Comparison of ENCODE assay signal across 9 mouse cellular contexts in the genomic region with DNA sequence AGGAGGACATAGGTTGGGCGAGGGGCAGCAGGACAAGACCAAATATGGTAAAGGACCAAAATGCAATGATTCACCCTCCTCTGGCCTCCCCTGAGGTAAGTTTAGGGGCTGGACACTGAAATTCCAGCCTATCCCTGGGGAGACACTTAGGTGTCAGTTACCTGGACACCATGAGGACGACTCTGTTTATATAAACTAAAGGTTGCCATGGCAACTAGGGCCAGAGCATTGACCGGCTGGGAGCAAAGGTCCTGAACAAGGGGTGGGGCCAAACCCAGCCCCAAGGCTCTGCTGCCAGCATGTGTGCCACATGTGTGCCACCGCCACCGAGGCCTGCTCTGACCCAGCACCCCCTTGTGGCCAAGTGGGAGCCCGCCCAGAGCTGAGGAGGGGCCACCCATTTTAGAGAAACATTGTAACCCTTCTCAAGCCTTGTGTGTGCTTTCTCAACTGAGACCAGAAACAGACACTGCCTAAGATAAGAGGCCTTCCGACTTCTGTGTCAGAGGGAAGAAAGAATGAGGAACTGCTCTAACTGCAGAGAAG. TPM values are rescaled to one million over a fixed set of nuclear protein-coding genes. Genes with fewer than 3 reads are reported as not detected.
A peak's percentile ranks its signal among the peaks of the same experiment; 100 is the strongest.
DNase-seq lines count a peak whose midpoint lies in the region; ATAC-seq and TF ChIP-seq lines count a peak whose summit lies in the region.
"Had no signal": no experiment of that assay in that cellular context is flagged by ENCODE, and none has a peak within 500 bp of the region (broad histone marks: within the 10 kb centered on the region; RNA-seq: fewer than 3 reads in every experiment).

No protein-coding gene starts in this region.

- H3K4me3 ChIP-seq in heart, postnatal 0 days (ENCODE audit: low read depth, low read length), result no peak overlapping the region
- H3K4me3 ChIP-seq in myocyte, result no peak overlapping the region
- no peak overlapping the region for H3K4me3 ChIP-seq in forebrain, embryonic 11.5 days (ENCODE audit: low read depth, low read length)
- H3K4me3 ChIP-seq in heart, embryonic 11.5 days (ENCODE audit: low read depth, low read length), result no peak overlapping the region
- H3K4me3 ChIP-seq: limb, embryonic 15.5 days had no signal

- H3K27me3 ChIP-seq in heart, postnatal 0 days (ENCODE audit: control insufficient read depth, insufficient read depth, low read length), result no peaks in the 10 kb centered on the region
- H3K27me3 ChIP-seq in myocyte (ENCODE audit: control insufficient read depth, insufficient read depth, insufficient read length), result no peaks in the 10 kb centered on the region
- H3K27me3 ChIP-seq in forebrain, embryonic 11.5 days (ENCODE audit: control insufficient read depth, insufficient read depth, low read length), result no peaks in the 10 kb centered on the region
- H3K27me3 ChIP-seq in heart, embryonic 11.5 days (ENCODE audit: control insufficient read depth, insufficient read depth, low read length), result no peaks in the 10 kb centered on the region

- H3K36me3 ChIP-seq in heart, postnatal 0 days (replicated peaks; ENCODE audit: control insufficient read depth, insufficient read depth, low read length), result no peaks in the 10 kb centered on the region
- H3K36me3 ChIP-seq in myocyte (ENCODE audit: control insufficient read depth, insufficient read depth), result no peaks in the 10 kb centered on the region
- H3K36me3 ChIP-seq in forebrain, embryonic 11.5 days (ENCODE audit: control insufficient read depth, insufficient read depth, low read length), result no peaks in the 10 kb centered on the region
- H3K36me3 ChIP-seq in heart, embryonic 11.5 days (ENCODE audit: control insufficient read depth, insufficient read depth, low read length), result no peaks in the 10 kb centered on the region
- H3K36me3 ChIP-seq: limb, embryonic 15.5 days had no signal

- DNase-seq in heart, postnatal 0 days (ENCODE audit: low spot score), result no peak
- DNase-seq in heart, postnatal 14 days, result no peak
- peak; percentile 70 to 84 for DNase-seq in kidney, postnatal 4 days
- no peak for DNase-seq in forebrain, embryonic 11.5 days (ENCODE audit: low spot score)
- DNase-seq in layer of hippocampus, adult 18-20 months (ENCODE audit: low spot score in 2 of 2), result no peak

- no peak overlapping the region for H3ac ChIP-seq in myocyte (ENCODE audit: control insufficient read depth, insufficient read length)

- H3K4me2 ChIP-seq in heart, postnatal 0 days (ENCODE audit: low read depth, low read length), result no peak overlapping the region
- no peak overlapping the region for H3K4me2 ChIP-seq in myocyte (ENCODE audit: low read depth)
- H3K4me2 ChIP-seq in forebrain, embryonic 11.5 days (ENCODE audit: low read depth, low read length, severe bottlenecking), result no peak overlapping the region
- no peak overlapping the region for H3K4me2 ChIP-seq in heart, embryonic 11.5 days
- H3K4me2 ChIP-seq: limb, embryonic 15.5 days had no signal

- peak; percentile 19; the same call in 1 of the 2 replicates for TF ChIP-seq CTCF in heart, postnatal 0 days (IDR thresholded peaks at IDR 0.05; ENCODE audit: low read depth)

- H3K4me1 ChIP-seq in heart, postnatal 0 days (ENCODE audit: control insufficient read depth, insufficient read depth), result peaks cover 6% of the 10 kb centered on the region; the same call in 1 of the 2 replicates
- H3K4me1 ChIP-seq in forebrain, embryonic 11.5 days (replicated peaks; ENCODE audit: control insufficient read depth, insufficient read depth, low read length), result no peaks in the 10 kb centered on the region
- peaks cover 24% of the 10 kb centered on the region for H3K4me1 ChIP-seq in heart, embryonic 11.5 days (ENCODE audit: control insufficient read depth, insufficient read depth, low read length)

- H3K9me3 ChIP-seq in heart, postnatal 0 days (replicated peaks; ENCODE audit: control insufficient read depth, low read length), result no peaks in the 10 kb centered on the region
- no peaks in the 10 kb centered on the region for H3K9me3 ChIP-seq in forebrain, embryonic 11.5 days (ENCODE audit: control insufficient read depth, low read length)
- no peaks in the 10 kb centered on the region for H3K9me3 ChIP-seq in heart, embryonic 11.5 days (replicated peaks; ENCODE audit: control insufficient read depth, low read length)
- H3K9me3 ChIP-seq: limb, embryonic 15.5 days had no signal

- intact Hi-C loops in heart, postnatal 14 days (cut with DNase I), result no loop called here

- ATAC-seq in heart, postnatal 0 days (ENCODE audit: insufficient read depth, low read depth), result no peak
- ATAC-seq in common myeloid progenitor, adult 5-6 weeks (replicated peaks; ENCODE audit: low read depth, poor library complexity, severe bottlenecking), result peak; percentile 91
- ATAC-seq in forebrain, embryonic 11.5 days (replicated peaks; ENCODE audit: low FRiP score), result no peak
- no peak for ATAC-seq in heart, embryonic 11.5 days (replicated peaks; ENCODE audit: insufficient number of reproducible peaks, low FRiP score, low TSS enrichment)

- TF ChIP-seq EP300 in heart, postnatal 0 days (IDR thresholded peaks at IDR 0.05; ENCODE audit: low read depth), result no peak

- H3K79me2 ChIP-seq in myocyte (ENCODE audit: control insufficient read depth, insufficient read depth), result no peaks in the 10 kb centered on the region

- no peak overlapping the region for H3K9ac ChIP-seq in heart, postnatal 0 days (replicated peaks; ENCODE audit: low read depth, low read length)
- no peak overlapping the region for H3K9ac ChIP-seq in forebrain, embryonic 11.5 days (ENCODE audit: low read length)
- no peak overlapping the region for H3K9ac ChIP-seq in heart, embryonic 11.5 days (ENCODE audit: low read depth, low read length)
- H3K9ac ChIP-seq: limb, embryonic 15.5 days had no signal

- TF ChIP-seq POLR2A in myocyte (IDR thresholded peaks at IDR 0.05; ENCODE audit: insufficient read length, low read depth), result no peak

- no peak overlapping the region for H3K27ac ChIP-seq in heart, postnatal 0 days (ENCODE audit: low read depth)
- no peak overlapping the region for H3K27ac ChIP-seq in forebrain, embryonic 11.5 days (ENCODE audit: low read depth, low read length)
- no peak overlapping the region for H3K27ac ChIP-seq in heart, embryonic 11.5 days (ENCODE audit: low read depth, low read length)
- H3K27ac ChIP-seq: limb, embryonic 15.5 days had no signal

- WGBS in heart, postnatal 0 days, result 40% methylated on average over 7 of the region's 7 CpGs
- 30% methylated on average over 7 of the region's 7 CpGs for WGBS in forebrain, embryonic 11.5 days
- 18% methylated on average over 7 of the region's 7 CpGs for WGBS in heart, embryonic 11.5 days (ENCODE audit: insufficient replicate concordance)

TF ChIP-seq in myocyte, 11 proteins besides CTCF, POLR2A, EP300 and RAD21:
- TF ChIP-seq SRF (IDR thresholded peaks at IDR 0.05; ENCODE audit: control insufficient read depth, insufficient read length, low read depth) (peak; percentile 82), E2F4 (IDR thresholded peaks at IDR 0.05; ENCODE audit: insufficient read depth) (no peak), MAX (IDR thresholded peaks at IDR 0.05; ENCODE audit: low read depth) (no peak), TCF12 (IDR thresholded peaks at IDR 0.05; ENCODE audit: insufficient read depth, poor library complexity, severe bottlenecking) (no peak), CEBPB (IDR thresholded peaks at IDR 0.05; ENCODE audit: insufficient read depth, poor library complexity, severe bottlenecking) (no peak)

RNA-seq across cellular contexts. Expression of a gene that starts 10.0 kb away (rescaled TPM):
- 12.9 and 75.9 TPM in 2 replicates for total RNA-seq in heart, postnatal 0 days (2014; rRNA removed; ENCODE audit: low replicate concordance)
- 15.0 and 15.3 TPM in 2 replicates for polyA plus RNA-seq in heart, postnatal 0 days (2015; fragmentation: Nextera tagmentation; extraction: Ambion mirVana)
- total RNA-seq in heart, postnatal 14 days (2021), result 10 to 100 TPM in 1 of 2 experiments, 1 to 10 TPM in 1; 4.9 to 10.4 TPM
- total RNA-seq in common myeloid progenitor, adult 5-6 weeks (2017), result 15.7 and 19.7 TPM in 2 replicates
- not detected for polyA plus RNA-seq in myocyte (2012; fragmentation: generic; extraction: Trizol)
- polyA plus RNA-seq in forebrain, embryonic 11.5 days (2014; fragmentation: Nextera tagmentation; extraction: Ambion mirVana), result 12.0 and 13.6 TPM in 2 replicates
- total RNA-seq in layer of hippocampus, adult 18-20 months (2021), result under 1 TPM; 0.23 to 0.64 TPM
- 39.3 and 41.9 TPM in 2 replicates for polyA plus RNA-seq in heart, embryonic 11.5 days (2014; fragmentation: Nextera tagmentation; extraction: Ambion mirVana)

RNA-seq across cellular contexts. Expression of a gene that starts 13.7 kb away (rescaled TPM):
- 19.0 and 110 TPM in 2 replicates for total RNA-seq in heart, postnatal 0 days (2014; rRNA removed; ENCODE audit: low replicate concordance)
- 7.2 and 10.0 TPM in 2 replicates for polyA plus RNA-seq in heart, postnatal 0 days (2015; fragmentation: Nextera tagmentation; extraction: Ambion mirVana)
- total RNA-seq in heart, postnatal 14 days (2021), result 1 to 10 TPM; 4.2 to 7.0 TPM
- total RNA-seq in common myeloid progenitor, adult 5-6 weeks (2017), result not detected in 2 replicates
- 0.16 TPM for polyA plus RNA-seq in myocyte (2012; fragmentation: generic; extraction: Trizol)
- polyA plus RNA-seq in forebrain, embryonic 11.5 days (2014; fragmentation: Nextera tagmentation; extraction: Ambion mirVana), result 16.2 and 19.2 TPM in 2 replicates
- total RNA-seq in layer of hippocampus, adult 18-20 months (2021), result not detected
- polyA plus RNA-seq in heart, embryonic 11.5 days (2014; fragmentation: Nextera tagmentation; extraction: Ambion mirVana), result 30.4 and 36.8 TPM in 2 replicates

RNA-seq across cellular contexts. Expression of a gene that starts 55.6 kb away (rescaled TPM):
- total RNA-seq in heart, postnatal 0 days (2014; rRNA removed; ENCODE audit: low replicate concordance), result 109 and 110 TPM in 2 replicates
- polyA plus RNA-seq in heart, postnatal 0 days (2015; fragmentation: Nextera tagmentation; extraction: Ambion mirVana), result 40.6 and 46.0 TPM in 2 replicates
- 100 to 1,000 TPM; 130 to 147 TPM for total RNA-seq in heart, postnatal 14 days (2021)
- total RNA-seq in common myeloid progenitor, adult 5-6 weeks (2017), result 452 and 502 TPM in 2 replicates
- polyA plus RNA-seq in myocyte (2012; fragmentation: generic; extraction: Trizol), result 266 TPM
- polyA plus RNA-seq in forebrain, embryonic 11.5 days (2014; fragmentation: Nextera tagmentation; extraction: Ambion mirVana), result 122 and 129 TPM in 2 replicates
- 100 to 1,000 TPM; 197 to 203 TPM for total RNA-seq in layer of hippocampus, adult 18-20 months (2021)
- polyA plus RNA-seq in heart, embryonic 11.5 days (2014; fragmentation: Nextera tagmentation; extraction: Ambion mirVana), result 71.6 and 83.5 TPM in 2 replicates

Comparison
In these comparisons a context has a peak if more than half of its experiments do, and no peak if none do; other contexts are left out.
1. DNase-seq: peak in kidney, postnatal 4 days (2 of 2); none in heart, postnatal 0 days (single experiment), heart, postnatal 14 days (0 of 2), forebrain, embryonic 11.5 days (single experiment) and layer of hippocampus, adult 18-20 months (0 of 2).